Mouse (Mus musculus) C2C12 (cell line): ENCODE results near the gene Cd300ld2. TPM values are rescaled to one million over a fixed set of nuclear protein-coding genes. Genes with fewer than 3 reads are reported as not detected.
"Not testable (repeated sequence)": the region's sequence is repeated elsewhere in the genome, so short reads cannot be mapped to it uniquely, and the experiment has no call there.

ENCODE experiments used
- H3K27me3 ChIP-seq: one replicate; pipeline ENCODE4 v1.6.1; 2011; ENCODE audit not compliant: control insufficient read depth, insufficient read depth, insufficient read length
- H3K36me3 ChIP-seq: one replicate; pipeline ENCODE4 v1.6.1; 2011; ENCODE audit not compliant: control insufficient read depth, insufficient read depth
- H3K4me3 ChIP-seq: one replicate; pipeline ENCODE4 v1.5.1; 2011; ENCODE audit warnings: mild to moderate bottlenecking, control low read depth; ENCODE audit not compliant: poor library complexity, insufficient read depth, severe bottlenecking
- H3K79me2 ChIP-seq: one replicate; pipeline ENCODE4 v1.6.1; 2011; ENCODE audit not compliant: control insufficient read depth, insufficient read depth
- H3K79me3 ChIP-seq: one replicate; pipeline ENCODE4 v1.6.1; 2011; ENCODE audit warnings: low read depth, control low read depth
- H3ac ChIP-seq: one replicate; pipeline ENCODE3; 2011; ENCODE audit warnings: low read depth; ENCODE audit not compliant: control insufficient read depth, insufficient read length
- CEBPB ChIP-seq: IDR thresholded peaks from one replicate; pipeline ENCODE4 v1.6.1; 2011; ENCODE audit warnings: low read depth, mild to moderate bottlenecking, control low read depth, moderate library complexity
- CTCF ChIP-seq: IDR thresholded peaks from one replicate; pipeline ENCODE4 v1.5.1; 2011; ENCODE audit not compliant: control insufficient read depth, insufficient read depth, insufficient read length
- FOSL1 ChIP-seq: IDR thresholded peaks from one replicate; pipeline ENCODE4 v1.8.0; 2011; ENCODE audit warnings: mild to moderate bottlenecking, low read length; ENCODE audit not compliant: poor library complexity, insufficient read depth, severe bottlenecking
- MAX ChIP-seq: IDR thresholded peaks from one replicate; pipeline ENCODE4 v1.6.1; 2011; ENCODE audit warnings: mild to moderate bottlenecking, control low read depth
- MYOD1 ChIP-seq: IDR thresholded peaks from one replicate; pipeline ENCODE4 v1.6.1; 2011; ENCODE audit warnings: low read depth; ENCODE audit not compliant: control insufficient read depth, insufficient read length
- MYOG ChIP-seq: IDR thresholded peaks from one replicate; pipeline ENCODE4 v1.6.1; 2011; ENCODE audit not compliant: control insufficient read depth, insufficient read length; ENCODE audit errors: extremely low read depth
- USF1 ChIP-seq: IDR thresholded peaks from one replicate; pipeline ENCODE4 v1.6.1; 2011; ENCODE audit warnings: low read depth, mild to moderate bottlenecking, control low read depth, moderate library complexity
- long read RNA-seq, 2 experiments: library from polyadenylated mRNA; unstranded; transcript quantifications; one replicate each; pipeline ENCODE4 v2.0.0; 2019 to 2020
- polyA plus RNA-seq: library from polyadenylated mRNA; unstranded; fragments of >200 nt; fragmentation: generic; extraction: Trizol; gene quantifications from one replicate; pipeline ENCODE4 v1.2.1, GENCODE M21; 2012; ENCODE audit warnings: missing spikeins

Cd300ld2 gene
- polyA plus RNA-seq, result not detected
- long read RNA-seq, experiment 1, result 0 reads
- long read RNA-seq, experiment 2, result 0 reads

- not testable (repeated sequence) for H3ac ChIP-seq, H3K36me3 ChIP-seq, H3K79me2 ChIP-seq, H3K79me3 ChIP-seq, H3K4me3 ChIP-seq, H3K27me3 ChIP-seq
Measured at GRCm38 (mm10) chr11:115016093-115016492, at the start of gene Cd300ld2. Cd300ld2 (minus strand) TSS chr11:115016193.

- H3K4me3 ChIP-seq, result no peak within 1 kb of the TSS
- H3K79me2 ChIP-seq, result no peaks in the 10 kb centered on the region
- H3ac ChIP-seq, result no peak within 1 kb of the TSS
- no peaks in the 10 kb centered on the region for H3K27me3 ChIP-seq
- no peaks in the 10 kb centered on the region for H3K79me3 ChIP-seq
- no peaks in the 10 kb centered on the region for H3K36me3 ChIP-seq
- no peak for TF ChIP-seq CTCF
- no peak for TF ChIP-seq CEBPB
- TF ChIP-seq MYOD1, result no peak
- no peak for TF ChIP-seq MAX
- TF ChIP-seq MYOG, result no peak
- TF ChIP-seq USF1, result no peak
Measured at GRCm38 (mm10) chr11:115062077-115062476, 46.1 kb upstream of the Cd300ld2 start, which contains the start of gene Cd300e. Cd300e (minus strand) TSS chr11:115062177.

DNA sequence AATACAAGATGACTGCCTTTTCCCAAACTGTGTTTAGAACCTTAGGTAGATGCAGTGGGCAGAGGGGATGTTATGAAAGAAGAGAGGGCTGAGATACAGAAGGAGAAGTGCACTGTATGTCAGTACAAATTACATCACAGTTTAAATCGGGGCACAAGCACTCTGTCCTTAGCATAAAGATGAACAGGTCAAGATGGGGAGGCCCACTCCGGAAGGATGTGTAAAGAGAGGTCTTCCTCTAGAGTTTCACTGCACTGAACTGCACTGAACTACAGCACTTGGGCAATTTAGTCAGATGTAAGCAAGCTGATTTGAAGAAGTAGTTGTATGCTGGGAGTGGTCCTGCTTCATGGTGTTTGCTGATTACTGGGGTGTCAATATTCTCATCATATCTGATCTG lies 43.8 kb upstream of the Cd300ld2 start:
- Histone ChIP-seq H3K79me3 (no peaks in the 10 kb centered on the region), H3K4me3 (no peak overlapping the region), H3K27me3 (no peaks in the 10 kb centered on the region), H3K79me2 (no peaks in the 10 kb centered on the region), H3K36me3 (no peaks in the 10 kb centered on the region), H3ac (no peak overlapping the region)
- no peak for TF ChIP-seq CEBPB
- no peak for TF ChIP-seq MYOG
- TF ChIP-seq MAX, result no peak
- no peak for TF ChIP-seq MYOD1
- TF ChIP-seq USF1, result no peak
- no peak for TF ChIP-seq CTCF
- no peak for TF ChIP-seq FOSL1

DNA sequence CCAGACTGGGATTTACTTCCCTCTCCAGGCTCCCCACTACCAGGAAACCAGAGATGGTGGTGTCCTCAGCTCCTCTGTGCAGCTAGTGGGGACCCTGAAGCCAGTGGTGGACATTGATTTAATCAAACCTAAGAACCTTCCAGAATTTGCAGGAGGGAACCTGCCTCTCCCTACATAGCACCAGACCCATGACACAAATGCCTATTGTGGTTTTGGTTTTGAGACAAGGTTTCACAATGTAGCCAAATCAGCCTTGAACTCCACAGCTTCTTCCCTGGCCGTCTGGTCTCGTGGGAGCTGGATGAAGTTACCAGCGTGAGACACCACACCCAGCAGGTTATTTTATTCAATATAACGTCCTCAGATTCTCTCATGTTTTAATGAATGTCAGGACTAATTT lies 42.7 kb upstream of the Cd300ld2 start:
- H3ac ChIP-seq, result no peak overlapping the region
- no peaks in the 10 kb centered on the region for H3K27me3 ChIP-seq
- no peaks in the 10 kb centered on the region for H3K79me3 ChIP-seq
- H3K4me3 ChIP-seq, result no peak overlapping the region
- no peaks in the 10 kb centered on the region for H3K36me3 ChIP-seq
- no peaks in the 10 kb centered on the region for H3K79me2 ChIP-seq
- no peak for TF ChIP-seq CTCF

DNA sequence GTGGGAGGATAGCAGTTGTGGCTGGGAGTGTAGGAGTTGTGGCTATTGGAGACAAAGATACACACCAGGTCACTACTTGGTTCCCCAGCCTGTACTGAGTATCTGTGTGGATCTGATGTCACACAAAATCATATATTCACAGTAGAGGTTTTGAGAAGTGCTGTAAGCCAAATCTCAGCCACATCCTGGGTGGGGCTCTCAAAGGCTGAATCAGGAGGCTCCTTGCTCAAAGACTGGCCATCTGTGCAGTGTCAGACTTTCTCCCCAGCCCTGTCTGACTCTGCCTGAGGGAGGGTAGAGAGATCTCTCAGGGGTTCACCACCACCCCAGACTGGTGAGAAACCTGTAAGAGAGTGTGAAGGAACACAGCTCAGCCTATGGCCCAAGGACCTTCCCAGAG lies 38.5 kb upstream of the Cd300ld2 start:
- no peak overlapping the region for H3ac ChIP-seq
- no peak for TF ChIP-seq CTCF
- no peak for TF ChIP-seq MAX
- no peak for TF ChIP-seq MYOD1
- no peaks in the 10 kb centered on the region for H3K79me3 ChIP-seq
- H3K36me3 ChIP-seq, result no peaks in the 10 kb centered on the region
- H3K4me3 ChIP-seq, result no peak overlapping the region
- no peaks in the 10 kb centered on the region for H3K79me2 ChIP-seq
- H3K27me3 ChIP-seq, result no peaks in the 10 kb centered on the region

DNA sequence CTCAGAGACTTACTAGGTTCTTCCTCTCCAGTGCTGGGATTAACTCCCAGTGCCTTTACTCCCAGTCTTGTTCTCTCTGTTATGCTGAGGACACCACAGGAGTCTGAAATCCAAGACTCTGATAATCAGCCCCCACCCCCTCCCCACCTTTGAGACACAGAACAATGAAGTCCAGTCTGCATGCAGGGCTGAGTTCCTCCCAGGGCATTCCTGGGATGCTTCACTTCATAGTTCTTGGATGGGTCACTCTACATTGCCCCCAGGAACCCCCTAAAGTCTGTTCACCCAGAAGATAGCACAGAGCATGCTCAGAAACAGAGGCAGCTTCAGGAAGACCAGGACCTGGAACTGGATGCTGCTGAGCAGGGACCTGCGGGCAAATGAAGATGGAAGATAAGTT lies 37.0 kb upstream of the Cd300ld2 start:
- TF ChIP-seq MAX (no peak), MYOG (no peak), CEBPB (no peak), USF1 (no peak), CTCF (no peak), MYOD1 (no peak), FOSL1 (no peak)
- H3K79me2 ChIP-seq, result no peaks in the 10 kb centered on the region

More for the DNA sequence above, 37.0 kb upstream of the Cd300ld2 start:
- no peak overlapping the region for H3ac ChIP-seq
- H3K27me3 ChIP-seq, result no peaks in the 10 kb centered on the region
- H3K4me3 ChIP-seq, result no peak overlapping the region
- H3K36me3 ChIP-seq, result no peaks in the 10 kb centered on the region
- H3K79me3 ChIP-seq, result no peaks in the 10 kb centered on the region
